In genomic region chr1:39856795-39857447, GRCm38 (mm10) we compare ENCODE assay signal across 30 mouse cellular contexts. TPM values are rescaled to one million over a fixed set of nuclear protein-coding genes. Genes with fewer than 3 reads are reported as not detected.
DNase-seq lines count a peak whose midpoint lies in the region; ATAC-seq and TF ChIP-seq lines count a peak whose summit lies in the region.
"Had no signal": no experiment of that assay in that cellular context is flagged by ENCODE, and none has a peak within 500 bp of the region (broad histone marks: within the 10 kb centered on the region; RNA-seq: fewer than 3 reads in every experiment).

No protein-coding gene starts in this region.

- no peak for DNase-seq in heart, adult 8-10 months (ENCODE audit: low spot score)
- no peak for DNase-seq in layer of hippocampus, adult 2 months (ENCODE audit: low spot score in 2 of 2)
- no peak for DNase-seq in layer of hippocampus, adult 11-12 months (ENCODE audit: low spot score)
- peak; percentile 64 for DNase-seq in cerebellum, adult 8-10 months
- DNase-seq in cerebellum, postnatal 36 days, result peak; percentile 60 to 64
- DNase-seq in left cerebral cortex, postnatal 36 days (ENCODE audit: low spot score in 2 of 2), result no peak
- no peak for DNase-seq in kidney, postnatal 36 days
- DNase-seq: adrenal gland, adult 8-10 months; gastrocnemius, postnatal 10 days; kidney, adult 9 months; kidney, postnatal 14 days; liver, embryonic 13.5 days; lung, adult 2 months; lung, postnatal 14 days had no signal

- no peaks in the 10 kb centered on the region for H3K36me3 ChIP-seq in heart, embryonic 11.5 days (ENCODE audit: control insufficient read depth, insufficient read depth, low read length)
- H3K36me3 ChIP-seq: embryonic facial prominence, embryonic 12.5 days; hindbrain, embryonic 10.5 days; liver, embryonic 13.5 days; midbrain, embryonic 12.5 days had no signal

- no peaks in the 10 kb centered on the region for H3K27me3 ChIP-seq in heart, embryonic 11.5 days (ENCODE audit: control insufficient read depth, insufficient read depth, low read length)
- H3K27me3 ChIP-seq: embryonic facial prominence, embryonic 12.5 days; midbrain, embryonic 12.5 days had no signal

- peaks cover 9% of the 10 kb centered on the region for H3K4me1 ChIP-seq in heart, embryonic 11.5 days (ENCODE audit: control insufficient read depth, insufficient read depth, low read length)
- H3K4me1 ChIP-seq: midbrain, embryonic 12.5 days had no signal

- 69% methylated on average over 7 of the region's 7 CpGs for WGBS in heart, embryonic 11.5 days (ENCODE audit: insufficient replicate concordance)

- H3K9me3 ChIP-seq in heart, embryonic 11.5 days (replicated peaks; ENCODE audit: control insufficient read depth, low read length), result no peaks in the 10 kb centered on the region
- H3K9me3 ChIP-seq: embryonic facial prominence, embryonic 12.5 days; hindbrain, embryonic 10.5 days; liver, embryonic 13.5 days; midbrain, embryonic 12.5 days had no signal

- H3K27ac ChIP-seq in heart, embryonic 11.5 days (ENCODE audit: low read depth, low read length), result 0 out of 2 replicates have a peak overlapping the region, but pooled peaks have one; percentile 15
- H3K27ac ChIP-seq in layer of hippocampus, adult 2 months, result peak overlapping the region; percentile 25
- H3K27ac ChIP-seq: embryonic facial prominence, embryonic 12.5 days; hindbrain, embryonic 10.5 days; hindbrain, postnatal 0 days; liver, embryonic 13.5 days; midbrain, embryonic 12.5 days; stomach, postnatal 0 days had no signal

- intact Hi-C loops in left cerebral cortex, postnatal 36 days (cut with DNase I), result no loop called here

- H3K4me2 ChIP-seq in heart, embryonic 11.5 days, result no peak overlapping the region
- H3K4me2 ChIP-seq: embryonic facial prominence, embryonic 12.5 days; liver, embryonic 13.5 days; midbrain, embryonic 12.5 days had no signal

- peak overlapping the region; percentile 34; the same call in 1 of the 2 replicates for H3K9ac ChIP-seq in heart, embryonic 11.5 days (ENCODE audit: low read depth, low read length)
- H3K9ac ChIP-seq: embryonic facial prominence, embryonic 12.5 days; liver, embryonic 13.5 days; midbrain, embryonic 12.5 days had no signal

- TF ChIP-seq CTCF in layer of hippocampus, adult 2 months (conservative IDR thresholded peaks at IDR 0.05), result no peak

- H3K4me3 ChIP-seq in heart, embryonic 11.5 days (ENCODE audit: low read depth, low read length), result no peak overlapping the region
- H3K4me3 ChIP-seq in layer of hippocampus, adult 2 months, result no peak overlapping the region
- H3K4me3 ChIP-seq: embryonic facial prominence, embryonic 12.5 days; hindbrain, embryonic 10.5 days; liver, embryonic 13.5 days; midbrain, embryonic 12.5 days had no signal

- no peak for ATAC-seq in heart, embryonic 11.5 days (replicated peaks; ENCODE audit: insufficient number of reproducible peaks, low FRiP score, low TSS enrichment)
- ATAC-seq: hindbrain, postnatal 0 days; intestine, embryonic 16.5 days had no signal

RNA-seq across cellular contexts. Expression of gene Map4k4, which starts 43.8 kb away (rescaled TPM):
- 19.4 and 23.7 TPM in 2 replicates for polyA plus RNA-seq in heart, embryonic 11.5 days (2014; fragmentation: Nextera tagmentation; extraction: Ambion mirVana)
- 100 to 1,000 TPM in 3 of 4 experiments, 10 to 100 TPM in 1; 98.5 to 135 (median 109) TPM for total RNA-seq in heart, adult 8-10 months (2022)
- total RNA-seq in layer of hippocampus, adult 2 months (2021), result 100 to 1,000 TPM; 134 to 145 TPM
- total RNA-seq in left cerebral cortex, postnatal 36 days (2021), result 100 to 1,000 TPM; 103 to 130 TPM

RNA-seq across cellular contexts. Expression of gene Gm3646, which starts 51.8 kb away (rescaled TPM):
- polyA plus RNA-seq in heart, embryonic 11.5 days (2014; fragmentation: Nextera tagmentation; extraction: Ambion mirVana), result 1.1 and 1.3 TPM in 2 replicates
- 10 to 100 TPM in 2 of 4 experiments, 1 to 10 TPM in 2; 7.6 to 12.8 (median 10.7) TPM for total RNA-seq in heart, adult 8-10 months (2022)
- not detected for total RNA-seq in layer of hippocampus, adult 2 months (2021)
- total RNA-seq in left cerebral cortex, postnatal 36 days (2021), result not detected
- total RNA-seq: adrenal gland, adult 8-10 months; granulocyte monocyte progenitor cell, adult 5-6 weeks; hindbrain, postnatal 0 days; left cerebral cortex, postnatal 14 days; megakaryocyte progenitor cell, adult 5-6 weeks; MEL; monocyte, adult 5-6 weeks had no signal
- polyA plus RNA-seq: embryonic facial prominence, embryonic 12.5 days; forebrain, embryonic 11.5 days; hindbrain, embryonic 10.5 days; hindbrain, postnatal 0 days; intestine, embryonic 16.5 days; limb, embryonic 14.5 days; liver, embryonic 13.5 days; lung, adult 2 months; midbrain, embryonic 12.5 days; neural tube, embryonic 11.5 days; thymus, postnatal 0 days had no signal

Comparison
In these comparisons a context has a peak if more than half of its experiments do, and no peak if none do; other contexts are left out.
1. DNase-seq: peak in cerebellum, adult 8-10 months (single experiment) and cerebellum, postnatal 36 days (2 of 2); none in heart, adult 8-10 months (single experiment), layer of hippocampus, adult 2 months (0 of 2), layer of hippocampus, adult 11-12 months (single experiment), left cerebral cortex, postnatal 36 days (0 of 2) and kidney, postnatal 36 days (0 of 2).
2. RNA of gene Gm3646, which starts 51.8 kb away (total RNA-seq): 7.6 to 12.8 TPM in heart, adult 8-10 months; not detected in layer of hippocampus, adult 2 months and not detected in left cerebral cortex, postnatal 36 days; every median in the first group is over 4 times any median in the second.